Mouse (Mus musculus) limb, embryonic 14.5 days (tissue): ENCODE results near the gene Pmm2. TPM values are rescaled to one million over a fixed set of nuclear protein-coding genes. Genes with fewer than 3 reads are reported as not detected.

Experiments
- ATAC-seq: fragments of 200-750 bp; cut with Nextera tagmentation; 2 replicates; pipeline ENCODE4 v1.8.0; 2017; ENCODE audit warnings: low read depth, moderate number of reproducible peaks, moderate TSS enrichment; ENCODE audit not compliant: low FRiP score
- DNase-seq: peaks from one replicate; pipeline ENCODE4 v3.0.0-alpha.2; 2015; ENCODE audit warnings: low spot score
- H3K27ac ChIP-seq: fragments of 300-500 bp; sonication (generic); replicated peaks from 2 replicates; pipeline ENCODE4 v1.5.1; 2014; ENCODE audit warnings: low read depth, mild to moderate bottlenecking, low read length, moderate library complexity, mixed read lengths
- H3K27me3 ChIP-seq: fragments of 300-500 bp; sonication (generic); 2 replicates; pipeline ENCODE4 v1.6.1; 2014; ENCODE audit warnings: low read length, mixed read lengths; ENCODE audit not compliant: control insufficient read depth, insufficient read depth
- H3K36me3 ChIP-seq: fragments of 300-500 bp; sonication (generic); 2 replicates; pipeline ENCODE4 v1.6.1; 2014; ENCODE audit warnings: mild to moderate bottlenecking, low read length, moderate library complexity, mixed read lengths; ENCODE audit not compliant: control insufficient read depth, insufficient read depth
- H3K4me1 ChIP-seq: fragments of 300-500 bp; sonication (generic); 2 replicates; pipeline ENCODE4 v1.6.1; 2014; ENCODE audit warnings: antibody characterized with exemption, low read length, mixed read lengths; ENCODE audit not compliant: control insufficient read depth, insufficient read depth
- H3K4me2 ChIP-seq: fragments of 300-500 bp; sonication (generic); replicated peaks from 2 replicates; pipeline ENCODE4 v1.6.1; 2014; ENCODE audit warnings: low read depth, mild to moderate bottlenecking, low read length, moderate library complexity; ENCODE audit not compliant: severe bottlenecking
- H3K4me3 ChIP-seq: fragments of 300-500 bp; sonication (generic); replicated peaks from 2 replicates; pipeline ENCODE4 v1.5.1; 2014; ENCODE audit warnings: low read length
- H3K9ac ChIP-seq: fragments of 300-500 bp; sonication (generic); 2 replicates; pipeline ENCODE4 v1.6.1; 2014; ENCODE audit warnings: mild to moderate bottlenecking, low read depth, low read length, moderate library complexity; ENCODE audit not compliant: severe bottlenecking
- H3K9me3 ChIP-seq: fragments of 300-500 bp; sonication (generic); 2 replicates; pipeline ENCODE4 v1.6.1; 2016; ENCODE audit warnings: low read length; ENCODE audit not compliant: control insufficient read depth
- POLR2A ChIP-seq: fragments of 200-500 bp; IDR thresholded peaks from 2 replicates; pipeline ENCODE4 v1.8.0; 2012; ENCODE audit warnings: inconsistent platforms, mild to moderate bottlenecking, moderate library complexity, borderline replicate concordance; ENCODE audit not compliant: insufficient read depth, insufficient read length; ENCODE audit errors: extremely low read depth
- WGBS: fragments of 180-500 bp; shearing (Covaris S2); extraction: QIAGEN DNeasy Blood & Tissue Kit; methylation state at CpG from one replicate; pipeline ENCODE4 v1.1.7; 2014; 5-methylcytosine and 5-hydroxymethylcytosine counted together
- microRNA-seq: library from miRNA; unstranded; fragments of <30 nt; microRNA quantifications from one replicate; pipeline ENCODE4, GENCODE M21; 2016
- polyA plus RNA-seq, 2 experiments: library from polyadenylated mRNA; depleted of rRNA in 1 of 2; stranded (reverse) in 1 of 2; unstranded in 1 of 2; fragments of >200 nt; fragmentation: Nextera tagmentation in 1 of 2; extraction: Ambion mirVana in 1 of 2; gene quantifications; 2 replicates each; pipeline versions ENCODE4 v1.2.1 to v1.2.3; 2012 to 2014

The Pmm2 gene
- polyA plus RNA-seq, 2 experiments = 46.1 to 61.0 TPM

DNA sequence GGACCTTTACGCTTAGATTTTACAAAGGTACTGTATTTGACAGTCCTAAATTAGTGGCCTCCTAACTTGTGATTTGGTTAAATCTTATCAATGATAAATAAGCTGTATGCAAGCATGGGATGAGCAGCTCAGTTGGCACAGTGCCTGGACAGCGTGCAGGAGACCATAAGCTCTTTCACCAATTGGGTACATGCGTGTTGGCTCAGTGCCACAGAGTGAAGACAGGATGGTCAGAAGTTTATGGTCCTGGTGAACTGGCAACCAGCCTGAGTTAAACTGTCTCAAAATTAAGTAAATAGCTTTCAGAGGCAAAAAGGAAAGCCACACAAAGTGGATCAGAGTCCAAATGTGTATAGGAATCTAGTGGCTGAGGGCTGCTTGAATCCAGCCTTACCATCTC, 63.1 kb downstream of the Pmm2 start:
- WGBS = 88% methylated on average over 3 of the region's 3 CpGs
- Histone ChIP-seq H3K27ac (no peak overlapping the region), H3K4me3 (no peak overlapping the region), H3K27me3 (no peaks in the 10 kb centered on the region), H3K36me3 (peaks cover 96% of the 10 kb centered on the region), H3K9me3 (no peaks in the 10 kb centered on the region), H3K4me2 (no peak overlapping the region), H3K9ac (no peak overlapping the region), H3K4me1 (no peaks in the 10 kb centered on the region)
- ATAC-seq (no peak), DNase-seq (no peak)
- TF ChIP-seq POLR2A = no peak

DNA sequence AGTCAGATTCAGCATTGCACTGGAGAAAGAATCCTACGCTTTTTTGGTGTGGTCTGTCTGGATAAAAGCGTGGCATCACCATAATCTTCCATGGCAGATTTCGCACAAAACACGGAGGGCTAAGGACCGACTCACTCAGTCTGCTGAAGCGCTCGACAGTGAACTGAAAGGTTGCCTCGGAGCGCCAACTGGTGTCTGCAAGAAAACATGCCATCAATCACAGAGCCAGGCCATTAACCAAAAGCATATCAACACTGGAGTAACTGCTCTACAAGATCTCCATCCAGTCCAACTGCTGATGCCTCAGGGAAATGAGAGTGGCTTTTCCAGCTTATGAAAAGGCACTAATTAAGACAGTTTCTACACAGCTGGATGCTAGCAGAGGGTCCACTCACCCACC, 74.5 kb downstream of the Pmm2 start:
- Histone ChIP-seq H3K27me3 (no peaks in the 10 kb centered on the region), H3K9ac (no peak overlapping the region), H3K9me3 (no peaks in the 10 kb centered on the region), H3K27ac (no peak overlapping the region), H3K4me2 (no peak overlapping the region), H3K4me1 (no peaks in the 10 kb centered on the region), H3K36me3 (peaks cover 92% of the 10 kb centered on the region), H3K4me3 (no peak overlapping the region)
- no peak for TF ChIP-seq POLR2A
- ATAC-seq (no peak), DNase-seq (no peak)
- 83% methylated on average over 9 of the region's 9 CpGs for WGBS

Small RNA genes within 50 kb of the gene (microRNA-seq; reads per million reads assigned to microRNA genes)
- not detected for gene Gm22137

Other genes starting within 250 kb of the Pmm2 start
- 0.15 and 0.47 TPM in 2 replicates for gene Tmem114, start 212.5 kb upstream of the Pmm2 start, polyA plus RNA-seq (2012; rRNA removed)
- gene Tmem114, start 212.5 kb upstream of the Pmm2 start, polyA plus RNA-seq (2014; fragmentation: Nextera tagmentation; extraction: Ambion mirVana) = not detected in 2 replicates
- 42.4 and 42.6 TPM in 2 replicates for gene Mettl22, start 166.9 kb upstream of the Pmm2 start, polyA plus RNA-seq (2012; rRNA removed)
- gene Mettl22, start 166.9 kb upstream of the Pmm2 start, polyA plus RNA-seq (2014; fragmentation: Nextera tagmentation; extraction: Ambion mirVana) = 22.9 and 28.7 TPM in 2 replicates
- gene Abat, start 124.2 kb upstream of the Pmm2 start, polyA plus RNA-seq (2012; rRNA removed) = 23.2 and 25.9 TPM in 2 replicates
- gene Abat, start 124.2 kb upstream of the Pmm2 start, polyA plus RNA-seq (2014; fragmentation: Nextera tagmentation; extraction: Ambion mirVana) = 19.1 and 23.6 TPM in 2 replicates
- gene Tmem186, start within 50 bp of the Pmm2 start, polyA plus RNA-seq (2012; rRNA removed) = 17.4 and 18.6 TPM in 2 replicates
- gene Tmem186, start within 50 bp of the Pmm2 start, polyA plus RNA-seq (2014; fragmentation: Nextera tagmentation; extraction: Ambion mirVana) = 13.0 and 15.3 TPM in 2 replicates
- gene Carhsp1, start 34.5 kb downstream of the Pmm2 start, polyA plus RNA-seq (2012; rRNA removed) = 60.7 and 62.1 TPM in 2 replicates
- gene Carhsp1, start 34.5 kb downstream of the Pmm2 start, polyA plus RNA-seq (2014; fragmentation: Nextera tagmentation; extraction: Ambion mirVana) = 29.9 and 34.0 TPM in 2 replicates
- not detected in 2 replicates for gene Gm5767, start 43.1 kb downstream of the Pmm2 start, polyA plus RNA-seq (2012; rRNA removed)
- 0.33 TPM in 1 of 2 replicates, not detected in the other for gene Gm5767, start 43.1 kb downstream of the Pmm2 start, polyA plus RNA-seq (2014; fragmentation: Nextera tagmentation; extraction: Ambion mirVana)
- 84.7 and 104 TPM in 2 replicates for gene Usp7, start 154.6 kb downstream of the Pmm2 start, polyA plus RNA-seq (2012; rRNA removed)
- 47.1 and 51.0 TPM in 2 replicates for gene Usp7, start 154.6 kb downstream of the Pmm2 start, polyA plus RNA-seq (2014; fragmentation: Nextera tagmentation; extraction: Ambion mirVana)
- 30.2 and 31.8 TPM in 2 replicates for gene 1810013L24Rik, start 192.4 kb downstream of the Pmm2 start, polyA plus RNA-seq (2012; rRNA removed)
- gene 1810013L24Rik, start 192.4 kb downstream of the Pmm2 start, polyA plus RNA-seq (2014; fragmentation: Nextera tagmentation; extraction: Ambion mirVana) = 18.2 and 20.3 TPM in 2 replicates